Mouse (Mus musculus) frontal cortex, postnatal 36 days (tissue): ENCODE measurements around the gene Lactb.
A peak's percentile ranks its signal among the peaks of the same experiment; 100 is the strongest.
"Not testable (repeated sequence)": the region's sequence is repeated elsewhere in the genome, so short reads cannot be mapped to it uniquely, and the experiment has no call there.

ENCODE experiments used
- DNase-seq, 2 experiments: peaks; one replicate each; pipeline ENCODE4 v3.0.0; 2022; ENCODE audit warnings: low spot score in 2 of 2

Lactb gene

DNA sequence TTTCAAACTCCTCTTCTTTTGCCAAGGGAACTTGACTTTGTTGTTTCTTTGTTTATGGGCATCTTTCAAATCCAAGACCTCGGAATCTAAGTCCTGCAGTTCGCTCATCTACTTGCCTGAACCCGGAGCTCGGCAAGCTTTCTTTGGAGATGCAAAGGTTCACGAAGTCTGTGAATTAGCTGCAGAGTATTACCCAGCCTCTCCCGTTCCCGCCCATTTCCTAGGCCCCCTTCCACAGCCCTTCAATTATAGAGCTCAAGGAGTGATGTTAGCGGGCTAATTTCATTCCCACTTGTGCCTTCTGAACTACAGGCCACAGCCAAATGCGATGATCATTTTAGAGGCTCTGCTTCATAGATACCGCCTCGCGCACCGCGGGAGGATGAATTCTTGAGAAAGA, 55.3 kb downstream of the Lactb start:
- DNase-seq: no peak

DNA sequence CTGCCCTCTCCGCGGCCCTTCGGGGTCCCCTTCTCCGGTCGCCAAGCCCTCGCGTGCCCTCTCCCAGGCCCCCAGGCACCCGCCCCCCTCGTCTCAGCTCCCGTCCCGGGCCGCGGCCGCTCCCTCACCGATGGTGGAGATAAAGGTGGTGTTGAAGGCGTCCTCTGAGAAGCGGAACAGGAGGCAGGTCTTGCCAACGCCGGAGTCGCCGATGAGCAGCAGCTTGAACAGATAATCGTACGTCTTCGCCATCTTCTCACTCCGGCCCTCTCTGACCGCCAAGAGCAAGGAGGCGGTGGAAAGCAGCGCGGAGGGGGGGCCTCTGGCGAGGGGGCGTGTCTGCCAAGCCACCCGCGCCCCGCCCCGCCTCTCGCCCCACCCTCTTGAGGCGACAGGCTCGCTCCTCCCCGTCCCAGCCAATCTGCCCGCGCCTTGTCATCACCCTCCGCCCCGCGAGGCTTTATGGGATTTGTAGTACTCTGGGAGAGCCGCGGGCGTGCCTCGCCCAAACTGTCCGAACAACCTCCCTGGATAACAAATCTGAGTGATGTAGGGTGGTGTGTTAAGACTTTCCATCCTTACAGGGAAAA, 55.8 kb downstream of the Lactb start, which contains the start of gene Rab8b:
Gene Rab8b, minus strand, starts transcription at position 306 of the 590 bp plus-strand sequence.
- DNase-seq: peak; percentile 93 to 95

DNA sequence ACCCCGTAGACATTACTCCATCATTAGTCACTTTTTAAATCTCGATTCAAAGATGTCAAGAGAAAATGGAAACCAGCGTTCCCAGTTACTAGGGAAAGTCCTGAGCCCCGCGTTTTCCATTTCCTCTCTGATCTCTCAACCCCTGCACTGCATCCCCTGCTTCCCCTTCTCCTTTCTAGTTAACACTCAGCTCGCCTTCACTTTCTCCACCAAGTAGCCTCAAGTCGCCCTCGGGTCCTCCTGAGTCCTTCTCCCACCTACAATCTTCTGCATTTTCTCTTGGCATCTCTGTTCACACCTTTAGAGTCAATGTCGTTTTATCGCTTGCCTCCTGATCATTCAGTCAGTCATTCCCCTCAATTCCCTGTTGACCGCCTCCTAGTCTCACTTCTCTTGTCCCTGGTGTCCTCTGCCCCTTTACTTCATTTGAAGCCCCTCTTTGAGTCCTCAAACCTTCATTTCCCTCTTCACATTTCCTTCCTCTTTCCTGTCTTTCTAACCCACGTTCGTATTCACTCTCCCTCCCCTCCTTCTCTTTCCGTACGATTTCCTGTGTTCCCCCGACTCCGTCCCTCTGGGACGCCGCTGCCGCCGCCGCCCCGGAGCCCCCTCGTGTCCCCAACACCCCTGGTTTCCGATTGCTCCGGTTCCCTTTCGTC, 56.5 kb downstream of the Lactb start:
- DNase-seq: peak; percentile 14 to 17

DNA sequence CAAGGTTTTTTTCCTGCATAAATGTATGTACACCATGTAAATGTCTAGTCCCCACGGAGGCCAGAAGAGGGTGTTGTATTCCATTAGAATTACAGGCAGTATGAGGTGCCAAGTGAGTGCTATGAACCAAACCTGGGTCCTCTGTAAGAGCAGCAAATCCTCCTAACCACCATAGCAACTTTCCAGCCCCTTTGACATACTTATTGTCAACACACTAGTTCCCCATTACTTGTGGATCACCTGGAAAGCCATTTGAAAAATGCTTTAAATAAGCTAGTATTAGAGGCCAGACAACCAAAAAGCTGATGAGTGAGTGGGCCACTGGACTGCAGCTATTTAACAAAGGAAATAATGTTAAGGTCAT, 57.4 kb downstream of the Lactb start:
- no peak for DNase-seq

DNA sequence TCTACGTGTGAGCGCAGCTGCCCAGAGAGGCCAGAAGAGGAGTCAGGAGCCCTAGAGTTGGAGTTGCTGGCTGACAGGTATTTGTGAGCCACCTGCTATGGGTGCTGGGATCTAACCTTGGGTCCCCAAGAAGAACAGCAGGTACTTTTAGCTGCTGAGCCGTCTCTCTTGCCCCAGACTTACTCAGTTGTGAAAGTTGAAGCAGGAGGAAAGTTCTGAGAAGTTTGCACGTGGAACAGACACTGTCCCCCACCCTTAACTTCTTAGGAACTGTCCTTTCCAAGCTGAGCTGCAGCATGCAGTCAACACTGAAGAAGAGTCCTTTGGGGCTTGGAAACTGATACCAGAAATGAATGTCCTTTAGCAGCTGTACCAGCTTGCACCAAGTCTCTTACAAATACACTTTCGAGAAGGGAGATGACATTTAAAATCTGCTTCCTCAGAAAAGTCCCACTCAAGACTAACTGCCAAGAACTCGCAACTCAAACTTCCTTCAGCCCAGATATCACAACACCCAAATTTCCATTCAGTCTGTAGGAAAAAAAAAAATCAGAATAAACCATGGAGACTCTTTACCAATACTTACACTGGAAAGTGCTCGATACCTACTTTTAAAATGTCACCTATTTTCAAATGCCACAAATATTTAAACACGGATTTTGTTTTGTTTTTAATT, 57.9 kb downstream of the Lactb start:
- DNase-seq: no peak

DNA sequence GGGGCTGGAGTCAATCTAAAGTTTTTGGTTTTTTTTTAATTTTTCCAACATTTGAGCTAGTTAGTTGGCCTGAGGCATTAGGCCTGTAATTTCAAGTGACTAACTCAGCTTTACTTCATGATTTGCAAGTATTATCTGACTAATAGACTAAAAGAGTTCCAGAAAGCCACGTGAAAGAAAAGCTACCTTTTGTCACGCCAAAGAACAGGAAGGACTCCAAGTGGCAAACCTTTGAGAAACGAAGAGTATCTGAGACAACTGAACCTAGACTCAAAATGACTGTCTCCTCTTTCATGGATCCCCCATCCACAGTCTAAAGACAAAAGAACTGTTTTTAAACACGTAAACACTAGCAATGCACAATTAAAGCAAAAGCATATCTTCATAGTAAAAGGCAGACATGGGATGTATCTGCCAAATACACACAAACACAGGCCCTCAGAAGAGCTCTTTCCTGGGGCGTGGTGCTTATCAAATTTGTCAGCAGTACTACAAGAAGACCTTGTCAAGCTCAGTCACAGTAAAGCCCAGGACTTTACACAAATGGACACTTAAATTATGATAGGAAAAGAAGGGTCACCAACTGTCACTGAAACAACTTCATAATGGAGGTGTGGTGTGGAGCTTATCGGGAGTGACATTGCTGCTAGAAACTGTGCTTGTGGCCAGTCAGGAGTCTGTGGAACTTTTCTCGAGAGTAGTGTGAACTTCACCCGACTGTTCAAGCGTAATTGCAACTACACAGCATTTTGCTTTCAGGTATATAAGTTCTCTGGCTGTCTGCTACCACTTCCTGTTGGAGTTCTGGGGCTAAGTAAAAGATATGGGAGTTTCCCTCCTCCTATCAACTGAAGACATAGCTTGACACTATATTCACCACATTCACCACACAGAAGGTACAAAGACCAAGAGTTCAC, 59.2 kb downstream of the Lactb start:
- no peak for DNase-seq

DNA sequence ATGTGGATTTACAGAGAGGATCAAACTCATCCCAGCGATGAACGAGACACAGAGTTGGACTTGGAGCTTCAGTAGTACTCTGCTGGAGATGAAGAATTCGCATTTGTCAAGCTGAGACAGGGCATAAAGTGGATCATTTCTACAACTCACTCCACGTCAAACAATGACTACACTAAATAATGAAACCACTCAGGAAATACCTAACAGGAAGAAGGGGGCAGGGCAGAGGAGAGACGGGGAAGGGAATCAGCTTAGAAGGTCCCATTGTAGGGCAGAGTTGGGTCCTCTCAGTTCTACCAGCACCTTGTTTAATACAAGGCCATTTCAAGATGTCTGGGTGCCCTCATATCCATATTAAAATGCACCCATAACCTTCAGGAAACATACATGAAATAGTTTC, 59.9 kb downstream of the Lactb start:
- no peak for DNase-seq

DNA sequence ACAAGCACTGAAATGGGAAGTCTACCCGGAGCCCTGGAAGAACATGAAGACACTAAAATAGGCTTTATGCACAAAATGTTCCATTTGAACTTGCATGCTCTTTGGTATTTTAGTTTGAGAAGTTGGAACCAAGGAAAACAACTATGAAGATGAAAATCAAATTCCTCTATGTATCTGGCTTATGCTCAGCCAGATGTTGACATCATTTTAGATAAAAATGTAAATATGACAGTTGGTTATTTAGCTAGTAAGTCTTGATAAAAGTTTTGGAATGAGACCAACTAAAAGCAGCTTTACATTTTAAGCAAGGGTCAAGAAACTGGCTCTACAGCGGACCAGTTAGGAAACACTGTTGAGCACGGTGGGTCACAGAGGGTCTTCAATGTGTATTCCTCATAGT, 60.7 kb downstream of the Lactb start:
- DNase-seq: no peak

DNA sequence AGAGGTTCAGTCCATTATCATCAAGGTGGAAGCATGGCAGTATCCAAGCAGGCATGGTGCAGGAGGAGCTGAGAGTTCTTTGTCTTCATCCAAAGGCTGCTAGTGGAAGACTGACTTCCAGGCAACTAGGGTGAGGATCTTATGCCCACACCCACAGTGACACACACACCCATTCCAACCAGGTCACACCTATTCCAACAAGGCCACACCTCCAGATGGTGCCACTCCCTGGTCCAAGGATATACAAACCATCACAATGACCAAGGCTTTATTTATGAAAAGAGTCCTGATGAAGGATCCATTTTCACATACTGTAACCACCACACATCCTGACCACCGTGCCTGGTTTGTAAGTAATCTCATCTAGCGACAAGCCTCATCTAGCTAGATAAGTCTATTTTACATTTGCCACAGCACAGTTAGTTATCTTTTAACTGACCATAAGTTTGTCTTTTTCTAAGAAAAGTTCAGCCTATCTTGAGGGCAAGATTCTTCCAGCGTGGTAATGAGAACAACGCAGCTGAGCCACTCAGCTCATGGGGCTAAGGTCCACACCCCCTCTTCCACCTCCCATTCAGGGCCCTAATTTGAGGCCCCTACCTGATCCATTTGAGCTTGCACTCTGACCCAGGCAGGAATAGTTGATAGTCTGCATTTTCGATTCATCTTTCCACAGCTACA, 61.9 kb downstream of the Lactb start:
- DNase-seq: not testable (repeated sequence)

DNA sequence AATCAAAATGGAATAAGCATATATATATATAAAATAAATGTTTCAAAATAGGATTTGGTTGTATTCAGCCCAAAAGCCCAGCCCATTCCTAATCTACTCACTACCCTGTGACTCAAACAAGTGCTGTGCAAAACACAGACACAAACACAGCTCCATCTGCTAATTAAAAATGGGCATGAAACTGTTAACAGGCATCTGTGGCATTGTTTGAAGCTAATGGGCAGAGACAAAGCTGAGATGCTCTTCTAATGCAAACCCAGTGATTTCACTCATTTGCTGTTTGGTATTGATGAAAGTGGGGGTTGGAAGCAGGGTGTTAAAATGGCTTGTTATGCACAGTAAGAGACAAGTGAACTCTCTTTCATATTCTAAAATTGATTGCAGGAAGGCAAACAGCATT, 63.0 kb downstream of the Lactb start:
- DNase-seq: no peak

DNA sequence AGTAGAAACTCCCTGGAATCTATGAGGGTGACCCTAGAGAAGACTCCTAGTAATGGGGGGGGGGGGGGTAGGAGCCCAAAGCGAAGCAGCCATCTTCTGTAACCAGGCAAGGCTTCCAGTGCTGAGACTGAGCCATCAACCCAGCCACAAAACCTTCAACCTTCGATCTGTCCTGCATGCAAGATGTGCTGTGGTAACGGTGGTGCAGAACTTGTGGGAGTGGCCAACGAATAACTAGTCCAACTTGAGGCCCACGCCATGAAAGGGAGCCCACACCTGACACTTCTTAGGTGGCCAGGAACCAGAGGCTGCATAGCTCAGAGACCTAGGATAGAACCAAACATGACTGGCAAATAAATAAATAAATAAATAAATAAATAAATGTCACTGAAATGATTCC, 64.6 kb downstream of the Lactb start:
- DNase-seq: no peak

DNA sequence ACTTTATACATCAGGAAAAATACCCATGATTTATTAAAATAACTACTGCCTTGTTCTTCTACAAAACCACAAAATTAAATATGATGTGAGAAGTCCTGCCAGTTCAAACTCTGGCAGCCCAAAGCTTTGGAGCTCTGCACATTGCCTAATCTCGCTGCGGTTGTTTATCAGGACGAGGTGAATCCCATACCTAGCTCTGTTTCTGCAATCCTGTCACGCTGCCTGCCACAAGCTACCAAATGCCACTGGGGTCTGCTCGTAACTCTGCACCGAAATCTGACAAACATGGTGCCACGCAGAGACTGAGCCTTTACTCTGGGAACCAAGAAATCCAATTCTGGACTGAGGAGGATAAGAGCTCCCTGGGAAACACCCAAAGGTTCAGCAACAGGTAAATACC, 65.4 kb downstream of the Lactb start:
- DNase-seq: no peak

DNA sequence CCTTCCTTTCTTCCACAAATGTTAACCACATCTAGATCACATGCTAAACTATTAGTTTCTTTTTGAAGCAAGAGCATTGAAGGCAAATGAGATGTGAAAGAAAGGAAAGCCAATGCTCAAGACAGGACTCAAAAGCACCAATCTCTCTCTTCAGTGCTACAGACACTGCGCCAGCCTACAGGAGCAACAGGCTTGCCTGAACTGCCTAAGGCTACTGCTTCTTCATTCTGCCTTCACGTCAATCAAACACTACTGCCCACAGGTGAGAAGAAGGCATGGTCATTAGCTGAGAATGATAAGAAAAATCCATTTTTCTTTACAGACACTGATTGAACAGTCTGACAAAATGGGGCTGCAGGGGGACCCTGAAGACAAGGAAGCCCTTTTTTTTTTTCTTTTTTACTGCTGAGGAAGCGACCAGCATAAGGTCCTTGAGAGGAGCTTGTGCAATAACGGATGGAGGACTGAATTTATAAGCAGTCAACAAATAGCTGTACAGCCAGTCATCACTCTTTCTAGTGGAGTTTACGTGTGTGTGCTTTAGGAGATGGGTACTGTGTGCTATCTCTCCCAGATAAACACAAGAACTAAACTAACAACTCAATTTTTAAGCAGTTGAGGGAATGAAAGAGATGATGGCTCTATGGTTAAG, 67.4 kb downstream of the Lactb start:
- DNase-seq: no peak

DNA sequence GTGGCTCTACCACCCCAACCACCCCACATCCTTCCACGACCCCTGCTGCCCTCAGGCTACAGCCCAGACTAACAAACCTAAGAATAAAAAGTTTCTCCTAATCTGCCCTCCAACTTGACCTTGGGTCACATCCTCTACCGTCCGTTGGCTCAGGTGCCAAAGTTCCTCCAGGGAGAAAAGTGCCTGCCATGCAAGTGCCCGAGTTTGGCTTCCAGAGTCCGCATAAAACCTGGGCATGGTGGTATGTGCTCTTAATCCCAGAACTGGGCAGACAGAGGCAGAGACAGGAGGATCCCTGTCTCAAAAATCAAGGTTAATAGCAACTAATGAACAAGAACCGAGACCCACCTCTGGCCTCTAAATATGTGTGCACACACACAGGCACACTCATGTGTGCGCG, 68.2 kb downstream of the Lactb start:
- DNase-seq: no peak

DNA sequence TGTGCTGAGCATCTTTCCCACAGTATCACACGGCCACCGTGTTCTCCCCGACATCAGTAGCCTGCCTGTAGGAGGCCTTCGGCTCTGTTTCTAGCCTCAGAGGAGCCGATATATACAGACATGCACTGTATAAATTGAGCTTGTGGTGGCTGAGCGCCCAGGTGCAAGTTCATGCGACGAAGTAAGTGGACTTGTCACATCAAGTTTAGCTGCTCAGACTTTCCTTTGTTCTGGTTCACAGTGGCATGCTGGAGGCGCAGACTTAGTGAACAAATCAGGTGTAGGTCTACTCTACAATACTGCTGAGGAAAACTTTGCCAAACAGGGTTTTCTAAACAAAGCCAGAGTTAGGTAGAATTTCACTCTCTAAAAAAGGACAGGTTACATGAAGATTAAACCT, 69.3 kb downstream of the Lactb start:
- DNase-seq: no peak
